Mouse (Mus musculus) C2C12 (cell line): ENCODE data around the gene Tescl. TPM values are rescaled to one million over a fixed set of nuclear protein-coding genes. Genes with fewer than 3 reads are reported as not detected.

Source experiments
- H3K27me3 ChIP-seq: one replicate; pipeline ENCODE4 v1.6.1; 2011; ENCODE audit not compliant: control insufficient read depth, insufficient read depth, insufficient read length
- H3K36me3 ChIP-seq: one replicate; pipeline ENCODE4 v1.6.1; 2011; ENCODE audit not compliant: control insufficient read depth, insufficient read depth
- H3K4me3 ChIP-seq: one replicate; pipeline ENCODE4 v1.5.1; 2011; ENCODE audit warnings: mild to moderate bottlenecking, control low read depth; ENCODE audit not compliant: poor library complexity, insufficient read depth, severe bottlenecking
- H3K79me2 ChIP-seq: one replicate; pipeline ENCODE4 v1.6.1; 2011; ENCODE audit not compliant: control insufficient read depth, insufficient read depth
- H3K79me3 ChIP-seq: one replicate; pipeline ENCODE4 v1.6.1; 2011; ENCODE audit warnings: low read depth, control low read depth
- H3ac ChIP-seq: one replicate; pipeline ENCODE3; 2011; ENCODE audit warnings: low read depth; ENCODE audit not compliant: control insufficient read depth, insufficient read length
- CEBPB ChIP-seq: IDR thresholded peaks from one replicate; pipeline ENCODE4 v1.6.1; 2011; ENCODE audit warnings: low read depth, mild to moderate bottlenecking, control low read depth, moderate library complexity
- CTCF ChIP-seq: IDR thresholded peaks from one replicate; pipeline ENCODE4 v1.5.1; 2011; ENCODE audit not compliant: control insufficient read depth, insufficient read depth, insufficient read length
- FOSL1 ChIP-seq: IDR thresholded peaks from one replicate; pipeline ENCODE4 v1.8.0; 2011; ENCODE audit warnings: mild to moderate bottlenecking, low read length; ENCODE audit not compliant: poor library complexity, insufficient read depth, severe bottlenecking
- MAX ChIP-seq: IDR thresholded peaks from one replicate; pipeline ENCODE4 v1.6.1; 2011; ENCODE audit warnings: mild to moderate bottlenecking, control low read depth
- MYOD1 ChIP-seq: IDR thresholded peaks from one replicate; pipeline ENCODE4 v1.6.1; 2011; ENCODE audit warnings: low read depth; ENCODE audit not compliant: control insufficient read depth, insufficient read length
- MYOG ChIP-seq: IDR thresholded peaks from one replicate; pipeline ENCODE4 v1.6.1; 2011; ENCODE audit not compliant: control insufficient read depth, insufficient read length; ENCODE audit errors: extremely low read depth
- USF1 ChIP-seq: IDR thresholded peaks from one replicate; pipeline ENCODE4 v1.6.1; 2011; ENCODE audit warnings: low read depth, mild to moderate bottlenecking, control low read depth, moderate library complexity
- polyA plus RNA-seq: library from polyadenylated mRNA; unstranded; fragments of >200 nt; fragmentation: generic; extraction: Trizol; gene quantifications from one replicate; pipeline ENCODE4 v1.2.1, GENCODE M21; 2012; ENCODE audit warnings: missing spikeins

The Tescl gene
- polyA plus RNA-seq, 1 experiment, result 0.22 TPM

- TF ChIP-seq USF1 (no peak), CTCF (no peak), MAX (no peak), MYOG (no peak), CEBPB (no peak), MYOD1 (no peak), FOSL1 (no peak)
- H3K27me3 ChIP-seq, result no peaks in the 10 kb centered on the region
- H3K79me3 ChIP-seq, result peaks cover 38% of the 10 kb centered on the region
- peak overlapping the region; percentile 51 for H3K4me3 ChIP-seq
- peaks cover 9% of the 10 kb centered on the region for H3K36me3 ChIP-seq
- H3K79me2 ChIP-seq, result peaks cover 58% of the 10 kb centered on the region
- peak overlapping the region; percentile 82 for H3ac ChIP-seq
These were observed 37.5 kb upstream of the Tescl start for GRCm38 (mm10) chr7:24371012-24371808.

GRCm38 (mm10) chr7:24369731-24370541, 36.2 kb upstream of the Tescl start, which contains the start of gene Kcnn4:
TSS of gene Kcnn4 (plus strand) at chr7:24370263.
- TF ChIP-seq CTCF (no peak), FOSL1 (peak; percentile 53), MAX (peak; percentile 70)
- Histone ChIP-seq H3K36me3 (peaks cover 4% of the 10 kb centered on the region), H3K27me3 (no peaks in the 10 kb centered on the region), H3K79me3 (peaks cover 35% of the 10 kb centered on the region), H3K4me3 (peak within 1 kb of the TSS; percentile 51), H3K79me2 (peaks cover 49% of the 10 kb centered on the region), H3ac (peak within 1 kb of the TSS; percentile 90)

GRCm38 (mm10) chr7:24368946-24369345, 35.2 kb upstream of the Tescl start:
- H3K27me3 ChIP-seq, result no peaks in the 10 kb centered on the region
- TF ChIP-seq USF1, result no peak
- no peak for TF ChIP-seq MAX
- TF ChIP-seq CTCF, result no peak
- no peak for TF ChIP-seq MYOG
- no peak for TF ChIP-seq FOSL1
- TF ChIP-seq MYOD1, result no peak
- TF ChIP-seq CEBPB, result no peak
- H3K79me2 ChIP-seq, result peaks cover 39% of the 10 kb centered on the region
- no peak overlapping the region for H3ac ChIP-seq
- no peaks in the 10 kb centered on the region for H3K36me3 ChIP-seq
- no peak overlapping the region for H3K4me3 ChIP-seq
- H3K79me3 ChIP-seq, result peaks cover 26% of the 10 kb centered on the region

- Histone ChIP-seq H3K36me3 (no peaks in the 10 kb centered on the region), H3K4me3 (no peak overlapping the region), H3K79me2 (peaks cover 32% of the 10 kb centered on the region), H3K27me3 (no peaks in the 10 kb centered on the region), H3ac (no peak overlapping the region), H3K79me3 (peaks cover 20% of the 10 kb centered on the region)
- no peak for TF ChIP-seq FOSL1
- TF ChIP-seq CEBPB, result no peak
- TF ChIP-seq MYOD1, result no peak
- TF ChIP-seq MAX, result no peak
- TF ChIP-seq MYOG, result no peak
- no peak for TF ChIP-seq USF1
- TF ChIP-seq CTCF, result no peak
These were observed 34.5 kb upstream of the Tescl start for GRCm38 (mm10) chr7:24368226-24368625.

GRCm38 (mm10) chr7:24366716-24367632, 33.2 kb upstream of the Tescl start:
- no peak overlapping the region for H3K4me3 ChIP-seq
- peaks cover 12% of the 10 kb centered on the region for H3K79me3 ChIP-seq
- TF ChIP-seq MYOG (no peak), FOSL1 (no peak), CTCF (no peak), CEBPB (no peak), MYOD1 (no peak), MAX (no peak), USF1 (no peak)
- peaks cover 19% of the 10 kb centered on the region for H3K79me2 ChIP-seq
- H3K27me3 ChIP-seq, result no peaks in the 10 kb centered on the region
- H3K36me3 ChIP-seq, result no peaks in the 10 kb centered on the region
- no peak overlapping the region for H3ac ChIP-seq
